Mouse (Mus musculus) left cerebral cortex, adult 2 months (tissue): Measurements from ENCODE around the gene Psmd3. TPM values are rescaled to one million over a fixed set of nuclear protein-coding genes. Genes with fewer than 3 reads are reported as not detected.
"Not testable (repeated sequence)": the region's sequence is repeated elsewhere in the genome, so short reads cannot be mapped to it uniquely, and the experiment has no call there.

Experiments
- DNase-seq, 2 experiments: peaks; one replicate each; pipeline ENCODE4 v3.0.0; 2021 to 2022; ENCODE audit warnings: low spot score in 2 of 2, mixed read lengths in 1 of 2; ENCODE audit errors: extremely low spot score in 1 of 2
- H3K27ac ChIP-seq: fragments of 200-600 bp; 2 replicates; pipeline ENCODE4 v1.8.1; 2022
- H3K4me3 ChIP-seq: fragments of 200-600 bp; 2 replicates; pipeline ENCODE4 v1.8.1; 2022
- CTCF ChIP-seq: fragments of 200-600 bp; IDR thresholded peaks from 2 replicates; pipeline ENCODE4 v1.8.1; 2022; ENCODE audit warnings: antibody characterized with exemption, mild to moderate bottlenecking, moderate library complexity
- intact Hi-C: fragments of 180-260 bp; cut with DNase I; formaldehyde crosslinking; loops from one replicate; pipeline ENCODE4 v1.15.1; 2025
- total RNA-seq, 2 experiments: library from RNA; stranded (reverse); gene quantifications; 2 replicates each; pipeline ENCODE4 v1.2.3; 2021

Gene Psmd3
- total RNA-seq, 2 experiments from 2014 or later: 132 TPM

- Histone ChIP-seq H3K4me3 (no peak overlapping the region), H3K27ac (no peak overlapping the region)
- no peak for DNase-seq
- intact Hi-C loops: no loop called here
- TF ChIP-seq CTCF: no peak
These were observed 11.0 kb upstream of the Psmd3 start for GRCm38 (mm10) chr11:98671284-98671815.

GRCm38 (mm10) chr11:98671857-98672256 is 10.5 kb upstream of the Psmd3 start:
- intact Hi-C loops: no loop called here
- TF ChIP-seq CTCF: no peak
- Histone ChIP-seq H3K27ac (no peak overlapping the region), H3K4me3 (no peak overlapping the region)
- DNase-seq: no peak

GRCm38 (mm10) chr11:98672482-98672881 is 9.9 kb upstream of the Psmd3 start:
- H3K27ac ChIP-seq: no peak overlapping the region
- DNase-seq: no peak
- intact Hi-C loops: no loop called here
- no peak overlapping the region for H3K4me3 ChIP-seq
- no peak for TF ChIP-seq CTCF

- TF ChIP-seq CTCF: peak; percentile 46
- intact Hi-C loops, H3K4me3 ChIP-seq, H3K27ac ChIP-seq: not testable (repeated sequence)
- peak; percentile 31 to 41 for DNase-seq
These were observed 9.2 kb upstream of the Psmd3 start for GRCm38 (mm10) chr11:98673136-98673535.

GRCm38 (mm10) chr11:98675829-98676363 is 6.5 kb upstream of the Psmd3 start:
- no peak for TF ChIP-seq CTCF
- intact Hi-C loops: loop anchor here (1.0 kb wide), 1 partner anchor 19 kb away; no protein-coding TSS in a partner anchor

DNA sequence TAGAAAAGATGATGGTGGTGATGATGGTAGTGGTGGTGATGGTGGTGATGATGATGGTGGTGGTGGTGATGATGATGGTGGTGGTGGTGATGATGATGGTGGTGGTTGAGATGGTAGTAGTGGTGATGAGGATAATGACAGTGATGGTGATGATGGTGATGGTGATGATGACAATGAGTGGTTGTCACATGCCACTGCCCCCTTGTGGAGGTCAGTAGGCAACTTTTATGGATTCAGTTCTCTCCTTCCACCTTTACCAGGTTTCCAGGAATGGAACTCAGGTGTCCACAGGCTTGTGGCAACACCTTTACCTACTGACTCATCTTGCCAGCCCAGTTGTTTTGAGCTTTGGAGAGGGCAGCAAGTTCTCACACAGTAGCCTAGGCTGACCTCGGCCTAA is 2.3 kb upstream of the Psmd3 start:
- no peak overlapping the region for H3K4me3 ChIP-seq
- no peak for DNase-seq
- H3K27ac ChIP-seq: no peak overlapping the region
- TF ChIP-seq CTCF: no peak; the same call in 1 of the 2 replicates
- intact Hi-C loops: no loop called here

More at GRCm38 (mm10) chr11:98675829-98676363, 6.5 kb upstream of the Psmd3 start:
- DNase-seq: no peak
- no peak overlapping the region for H3K4me3 ChIP-seq
- no peak overlapping the region for H3K27ac ChIP-seq

GRCm38 (mm10) chr11:98680595-98680994 is 1.8 kb upstream of the Psmd3 start:
- intact Hi-C loops, H3K27ac ChIP-seq, DNase-seq, H3K4me3 ChIP-seq: not testable (repeated sequence)

DNA sequence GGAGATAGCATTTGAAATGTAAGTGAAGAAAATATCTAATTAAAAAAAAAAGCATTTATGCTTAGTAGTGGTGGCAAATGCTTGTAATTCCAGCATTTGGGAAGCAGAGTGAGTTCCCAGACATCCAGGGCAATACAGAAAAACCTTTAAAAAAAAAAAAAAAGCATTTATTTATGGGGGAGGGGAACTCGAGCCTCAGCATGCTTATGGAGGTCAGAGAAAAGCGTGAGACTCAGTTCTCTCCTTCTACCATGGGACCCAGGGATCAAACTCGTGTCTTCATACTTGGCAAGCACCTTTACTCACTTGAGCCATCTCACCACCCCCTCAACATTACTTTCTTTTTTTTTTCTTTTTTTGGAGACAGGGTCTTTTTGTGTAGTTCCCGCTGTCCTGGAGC is 1.2 kb upstream of the Psmd3 start:
- no peak for DNase-seq
- TF ChIP-seq CTCF: no peak
- Histone ChIP-seq H3K4me3 (no peak overlapping the region), H3K27ac (no peak overlapping the region)
- intact Hi-C loops: no loop called here

DNA sequence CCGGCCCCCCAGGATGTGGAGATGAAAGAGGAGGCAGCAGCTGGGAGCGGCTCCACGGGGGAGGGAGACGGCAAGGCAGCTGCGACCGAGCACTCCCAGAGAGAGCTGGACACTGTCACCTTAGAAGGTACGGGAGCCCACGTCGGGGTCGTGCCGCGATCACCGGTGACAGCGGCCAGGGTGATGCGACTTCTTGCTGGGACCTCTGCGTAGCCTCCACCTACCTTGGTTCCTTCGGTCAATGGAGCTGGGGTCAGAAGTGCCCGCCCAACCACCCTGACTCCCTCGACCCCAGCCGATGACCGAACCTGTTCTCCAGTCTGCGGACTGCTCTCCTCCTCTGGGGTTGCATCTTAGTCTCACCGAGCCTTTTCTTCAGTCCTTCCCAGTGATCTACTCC is 457 bp downstream of the Psmd3 start:
- no peak for DNase-seq
- intact Hi-C loops: no loop called here
- TF ChIP-seq CTCF: no peak
- Histone ChIP-seq H3K27ac (peak overlapping the region; percentile 78), H3K4me3 (peak overlapping the region; percentile 96)

- TF ChIP-seq CTCF: no peak
- intact Hi-C loops: no loop called here
- Histone ChIP-seq H3K4me3 (no peak overlapping the region), H3K27ac (no peak overlapping the region)
- no peak for DNase-seq
These were observed 3.3 kb downstream of the Psmd3 start for GRCm38 (mm10) chr11:98685642-98686041.

- no peak overlapping the region for H3K4me3 ChIP-seq
- intact Hi-C loops: no loop called here
- no peak overlapping the region for H3K27ac ChIP-seq
- no peak for TF ChIP-seq CTCF
- no peak for DNase-seq
These were observed 4.6 kb downstream of the Psmd3 start for GRCm38 (mm10) chr11:98686976-98687375.

DNA sequence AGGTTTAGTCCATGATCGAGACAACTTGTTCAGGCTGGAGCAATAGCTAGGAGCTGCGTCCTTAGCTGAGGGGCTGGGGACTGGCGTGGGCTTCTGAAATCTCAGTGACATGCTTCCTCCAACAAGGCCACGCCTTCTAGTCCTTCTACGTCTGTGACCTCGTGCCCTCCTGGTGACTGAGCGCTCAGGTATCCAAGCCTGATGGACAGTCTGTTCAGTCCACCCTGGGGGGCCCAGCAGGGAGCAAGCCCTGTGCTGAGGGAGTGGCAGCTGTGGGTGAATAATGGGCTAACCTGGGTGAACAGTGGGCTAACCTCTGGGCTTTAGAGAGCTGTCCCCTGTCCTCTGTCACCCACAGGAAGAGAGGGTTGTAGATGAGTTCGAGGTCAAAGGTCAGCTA is 5.7 kb downstream of the Psmd3 start:
- DNase-seq: no peak
- intact Hi-C loops: no loop called here
- H3K27ac ChIP-seq: no peak overlapping the region
- H3K4me3 ChIP-seq: no peak overlapping the region
- no peak for TF ChIP-seq CTCF

DNA sequence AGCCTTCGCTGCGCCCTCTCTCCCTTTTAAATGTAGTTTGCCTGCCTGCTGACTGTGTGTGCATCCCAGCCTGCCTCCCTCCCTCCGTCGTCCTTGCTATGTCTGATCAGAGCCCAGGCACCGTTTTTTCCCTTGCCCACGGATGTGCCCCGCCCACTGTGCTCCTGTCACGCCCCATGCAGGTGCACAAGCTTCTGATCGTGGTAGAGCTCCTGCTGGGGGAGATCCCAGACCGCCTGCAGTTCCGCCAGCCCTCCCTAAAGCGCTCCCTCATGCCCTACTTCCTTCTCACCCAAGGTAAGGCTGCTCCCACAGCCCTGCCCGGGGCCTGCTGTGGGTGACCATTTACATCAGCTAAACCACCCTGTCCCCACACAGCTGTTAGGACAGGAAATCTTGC is 10.8 kb downstream of the Psmd3 start:
- TF ChIP-seq CTCF: no peak
- intact Hi-C loops: no loop called here
- Histone ChIP-seq H3K4me3 (no peak overlapping the region), H3K27ac (no peak overlapping the region)
- no peak for DNase-seq
